Mouse (Mus musculus) limb, embryonic 12.5 days (tissue): ENCODE data around the gene Zfp787. TPM values are rescaled to one million over a fixed set of nuclear protein-coding genes. Genes with fewer than 3 reads are reported as not detected.
"Not testable (repeated sequence)": the region's sequence is repeated elsewhere in the genome, so short reads cannot be mapped to it uniquely, and the experiment has no call there.

Experiments used
- ATAC-seq: fragments of 200-750 bp; cut with Nextera tagmentation; 2 replicates; pipeline ENCODE4 v1.8.0; 2017; ENCODE audit warnings: low read depth, moderate TSS enrichment; ENCODE audit not compliant: insufficient number of reproducible peaks, insufficient read depth, low FRiP score, low TSS enrichment
- H3K27ac ChIP-seq: fragments of 300-500 bp; sonication (generic); 2 replicates; pipeline ENCODE4 v1.5.1; 2016; ENCODE audit warnings: mild to moderate bottlenecking, moderate library complexity
- H3K27me3 ChIP-seq: fragments of 300-500 bp; sonication (generic); 2 replicates; pipeline ENCODE4 v1.6.1; 2016; ENCODE audit warnings: mild to moderate bottlenecking, moderate library complexity
- H3K36me3 ChIP-seq: fragments of 300-500 bp; sonication (generic); 2 replicates; pipeline ENCODE4 v1.6.1; 2016; ENCODE audit warnings: mild to moderate bottlenecking, moderate library complexity
- H3K4me1 ChIP-seq: fragments of 300-500 bp; sonication (generic); replicated peaks from 2 replicates; pipeline ENCODE4 v1.6.1; 2016
- H3K4me2 ChIP-seq: fragments of 300-500 bp; sonication (generic); 2 replicates; pipeline ENCODE4 v1.6.1; 2016; ENCODE audit warnings: mild to moderate bottlenecking, moderate library complexity
- H3K4me3 ChIP-seq: fragments of 300-500 bp; sonication (generic); replicated peaks from 2 replicates; pipeline ENCODE4 v1.5.1; 2016; ENCODE audit warnings: mild to moderate bottlenecking
- H3K9ac ChIP-seq: fragments of 300-500 bp; sonication (generic); replicated peaks from 2 replicates; pipeline ENCODE4 v1.6.1; 2016; ENCODE audit warnings: mild to moderate bottlenecking, moderate library complexity
- H3K9me3 ChIP-seq: fragments of 300-500 bp; sonication (generic); 2 replicates; pipeline ENCODE4 v1.6.1; 2016; ENCODE audit warnings: mild to moderate bottlenecking, moderate library complexity
- WGBS: fragments of 180-500 bp; shearing (Covaris S2); methylation state at CpG from one replicate; pipeline ENCODE4 v1.1.7; 2016; 5-methylcytosine and 5-hydroxymethylcytosine counted together
- polyA plus RNA-seq: library from polyadenylated mRNA; unstranded; fragments of >200 nt; fragmentation: Nextera tagmentation; extraction: Ambion mirVana; gene quantifications from 2 replicates; pipeline ENCODE4 v1.2.1, GENCODE M21; 2016

Gene Zfp787
- polyA plus RNA-seq, 1 experiment from 2014 or later: 36.1 TPM

GRCm38 (mm10) chr7:6146982-6147325 lies 8.8 kb downstream of the Zfp787 start:
- no peak overlapping the region for H3K27ac ChIP-seq
- H3K9ac ChIP-seq: no peak overlapping the region
- no peaks in the 10 kb centered on the region for H3K27me3 ChIP-seq
- no peak overlapping the region for H3K4me2 ChIP-seq
- peaks cover 20% of the 10 kb centered on the region for H3K4me1 ChIP-seq
- no peak for ATAC-seq
- H3K4me3 ChIP-seq: no peak overlapping the region
- 96% methylated on average over 2 of the region's 2 CpGs for WGBS
- no peaks in the 10 kb centered on the region for H3K9me3 ChIP-seq
- peaks cover 3% of the 10 kb centered on the region for H3K36me3 ChIP-seq

GRCm38 (mm10) chr7:6146194-6146981 lies 9.4 kb downstream of the Zfp787 start:
- Histone ChIP-seq H3K27ac (no peak overlapping the region), H3K9me3 (no peaks in the 10 kb centered on the region), H3K4me1 (peaks cover 20% of the 10 kb centered on the region), H3K4me3 (no peak overlapping the region), H3K27me3 (no peaks in the 10 kb centered on the region), H3K9ac (no peak overlapping the region), H3K36me3 (peaks cover 8% of the 10 kb centered on the region), H3K4me2 (no peak overlapping the region)
- WGBS: 85% methylated on average over 7 of the region's 7 CpGs
- no peak for ATAC-seq

DNA sequence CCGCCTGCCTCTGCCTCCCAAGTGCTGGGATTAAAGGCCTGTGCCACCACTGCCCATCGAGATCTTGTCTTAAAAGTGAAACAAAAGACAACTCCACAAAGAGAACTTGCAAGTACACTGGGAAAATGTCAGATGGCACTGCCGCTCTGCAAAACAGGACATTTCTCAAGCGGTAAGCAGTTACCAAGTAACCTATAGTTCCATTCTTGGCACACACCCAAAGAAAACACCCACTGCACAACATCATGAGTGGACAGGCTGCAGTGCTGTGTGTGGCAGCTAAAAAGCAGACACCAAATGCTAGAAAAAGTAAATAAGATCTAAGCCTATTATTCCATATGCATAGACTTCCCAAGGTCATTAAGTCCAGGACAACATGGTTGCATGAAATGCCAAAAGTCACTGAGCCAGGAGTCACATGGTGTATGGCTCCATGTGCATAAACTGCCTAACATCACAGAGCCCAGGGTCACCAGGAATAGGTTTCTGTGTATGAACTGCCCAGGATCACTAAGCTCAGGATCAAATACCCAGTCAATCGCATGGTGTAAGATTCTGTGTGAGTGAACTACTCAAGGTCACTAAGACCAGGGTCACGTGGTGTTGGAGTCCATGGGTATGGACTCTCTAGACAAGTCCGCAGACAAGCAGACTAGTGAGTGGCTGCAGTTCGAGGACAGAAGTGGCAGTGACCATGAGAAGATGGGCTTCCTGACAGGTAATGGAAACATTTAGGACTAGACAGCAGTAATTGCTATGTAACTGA lies 10.2 kb downstream of the Zfp787 start:
- Histone ChIP-seq H3K27ac (no peak overlapping the region), H3K4me1 (peaks cover 20% of the 10 kb centered on the region), H3K4me3 (no peak overlapping the region), H3K9ac (no peak overlapping the region), H3K36me3 (peaks cover 12% of the 10 kb centered on the region), H3K9me3 (no peaks in the 10 kb centered on the region), H3K4me2 (no peak overlapping the region), H3K27me3 (no peaks in the 10 kb centered on the region)
- ATAC-seq: no peak
- 91% methylated on average over 8 of the region's 8 CpGs for WGBS

- no peak for ATAC-seq
- H3K4me3 ChIP-seq: no peak overlapping the region
- 96% methylated on average over 2 of the region's 2 CpGs for WGBS
- no peak overlapping the region for H3K27ac ChIP-seq
- H3K9ac ChIP-seq: no peak overlapping the region
- no peaks in the 10 kb centered on the region for H3K27me3 ChIP-seq
- peaks cover 26% of the 10 kb centered on the region for H3K36me3 ChIP-seq
- H3K4me1 ChIP-seq: peaks cover 17% of the 10 kb centered on the region
- no peak overlapping the region for H3K4me2 ChIP-seq
- H3K9me3 ChIP-seq: no peaks in the 10 kb centered on the region
Observed at GRCm38 (mm10) chr7:6143991-6144531, 11.7 kb downstream of the Zfp787 start.

DNA sequence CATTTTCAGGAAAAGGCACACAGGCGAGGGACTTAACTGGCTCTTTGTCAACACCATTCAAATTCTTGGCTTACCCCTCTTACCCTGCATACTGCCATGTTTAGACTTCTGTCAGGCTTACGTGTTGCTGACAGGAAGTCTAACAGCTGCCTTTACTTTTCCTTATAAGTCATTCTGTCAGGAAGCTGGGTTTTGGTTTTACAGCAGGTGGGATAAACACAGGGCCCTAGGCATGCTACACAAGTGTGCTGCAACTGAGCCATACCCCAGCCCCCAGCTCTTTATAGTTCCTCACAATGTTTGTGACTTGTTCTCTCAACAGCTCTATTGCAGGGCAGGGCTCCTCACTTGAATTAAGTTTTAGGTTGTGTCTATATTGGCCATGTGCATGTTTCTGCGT lies 16.5 kb downstream of the Zfp787 start:
- no peak for ATAC-seq
- peaks cover 64% of the 10 kb centered on the region for H3K36me3 ChIP-seq
- WGBS: 71% methylated on average over 3 of the region's 3 CpGs

GRCm38 (mm10) chr7:6136497-6136896 lies 19.3 kb downstream of the Zfp787 start:
- Histone ChIP-seq H3K36me3 (peaks cover 85% of the 10 kb centered on the region), H3K9ac (no peak overlapping the region), H3K9me3 (peaks cover 22% of the 10 kb centered on the region), H3K4me3 (no peak overlapping the region), H3K27ac (no peak overlapping the region), H3K27me3 (no peaks in the 10 kb centered on the region), H3K4me1 (no peaks in the 10 kb centered on the region), H3K4me2 (no peak overlapping the region)
- ATAC-seq: no peak

More for the DNA sequence above, 16.5 kb downstream of the Zfp787 start:
- Histone ChIP-seq H3K4me2 (no peak overlapping the region), H3K4me3 (no peak overlapping the region), H3K9ac (no peak overlapping the region), H3K4me1 (no peaks in the 10 kb centered on the region), H3K9me3 (no peaks in the 10 kb centered on the region), H3K27me3 (no peaks in the 10 kb centered on the region), H3K27ac (no peak overlapping the region)

- Histone ChIP-seq H3K9ac (no peak overlapping the region), H3K4me1 (no peaks in the 10 kb centered on the region), H3K9me3 (peaks cover 22% of the 10 kb centered on the region), H3K27me3 (no peaks in the 10 kb centered on the region), H3K27ac (no peak overlapping the region), H3K4me2 (no peak overlapping the region), H3K36me3 (peaks cover 63% of the 10 kb centered on the region), H3K4me3 (no peak overlapping the region)
- no peak for ATAC-seq
- 78% methylated on average over 30 of the region's 30 CpGs for WGBS
Observed at GRCm38 (mm10) chr7:6132646-6133045, 23.2 kb downstream of the Zfp787 start.

DNA sequence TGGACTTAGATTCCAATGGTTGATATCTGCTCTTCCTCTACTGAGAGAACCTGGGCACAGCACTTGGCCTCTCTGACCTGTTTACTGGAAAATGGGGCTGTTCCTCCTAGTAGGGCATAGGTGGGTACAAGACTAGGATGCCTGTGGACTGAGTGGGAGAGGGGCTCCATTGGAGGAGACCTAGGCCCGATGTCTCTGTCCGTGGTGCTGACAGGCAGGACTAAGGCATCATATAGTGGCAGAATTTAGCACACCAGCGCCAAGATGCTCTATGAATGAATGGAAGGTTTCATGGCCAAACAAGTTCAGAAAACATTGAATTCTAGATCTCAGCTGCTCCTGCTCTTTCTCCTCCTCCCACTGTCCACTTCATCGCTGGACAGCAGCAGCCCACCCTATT lies 25.5 kb downstream of the Zfp787 start:
- Histone ChIP-seq H3K4me3 (no peak overlapping the region), H3K9ac (no peak overlapping the region), H3K4me1 (no peaks in the 10 kb centered on the region), H3K4me2 (no peak overlapping the region), H3K36me3 (peaks cover 45% of the 10 kb centered on the region), H3K9me3 (peaks cover 22% of the 10 kb centered on the region), H3K27ac (no peak overlapping the region), H3K27me3 (no peaks in the 10 kb centered on the region)
- WGBS: 39% methylated on average over 4 of the region's 4 CpGs
- ATAC-seq: no peak

DNA sequence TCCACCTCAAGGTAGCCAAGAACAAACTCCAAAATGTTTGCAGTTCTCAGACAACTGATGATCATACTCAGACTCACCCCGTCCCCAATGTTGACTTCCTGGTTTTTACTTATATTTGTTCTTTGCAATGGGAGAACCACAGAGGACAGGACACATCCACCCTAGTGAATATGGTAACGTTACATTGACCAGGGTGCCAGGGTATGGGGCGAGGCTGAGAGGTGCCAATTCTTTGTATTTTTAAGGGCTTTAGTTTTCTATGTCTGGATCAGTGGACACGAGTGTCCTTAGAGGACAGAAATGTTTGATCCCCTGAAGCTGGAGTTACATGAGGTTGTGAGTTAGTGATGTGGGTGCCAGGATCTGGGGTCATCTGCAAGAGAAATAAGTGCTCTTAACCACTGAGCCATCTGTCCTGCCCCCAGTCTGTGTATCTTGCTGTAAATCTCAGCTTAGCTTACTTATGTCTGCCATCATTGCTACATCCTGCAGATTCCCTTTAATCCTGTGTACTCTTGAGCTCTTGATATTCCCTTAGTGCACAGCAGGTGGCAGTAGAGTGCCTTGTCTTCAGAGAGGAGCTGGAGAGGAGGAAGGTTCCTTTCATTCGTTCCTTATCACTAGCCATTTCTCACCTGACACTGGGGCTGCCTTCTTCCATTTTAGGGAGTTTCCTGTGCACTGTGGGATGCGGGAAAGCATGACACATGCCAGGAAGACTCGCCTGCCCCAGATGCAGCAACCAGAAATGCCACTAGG lies 28.9 kb downstream of the Zfp787 start:
- Histone ChIP-seq H3K4me2 (no peak overlapping the region), H3K4me1 (no peaks in the 10 kb centered on the region), H3K9me3 (0 out of 2 replicates have a peak, but pooled peaks cover 3% of the 10 kb centered on the region), H3K27ac (no peak overlapping the region), H3K4me3 (no peak overlapping the region), H3K36me3 (peaks cover 15% of the 10 kb centered on the region), H3K9ac (no peak overlapping the region), H3K27me3 (no peaks in the 10 kb centered on the region)
- 44% methylated on average over 7 of the region's 7 CpGs for WGBS
- ATAC-seq: peak; percentile 50; the same call in 1 of the 2 replicates

- not testable (repeated sequence) for H3K36me3 ChIP-seq, H3K9ac ChIP-seq, H3K27me3 ChIP-seq, H3K27ac ChIP-seq, H3K4me1 ChIP-seq, ATAC-seq, H3K4me2 ChIP-seq, H3K9me3 ChIP-seq, H3K4me3 ChIP-seq
- 70% methylated on average over 1 of the region's 1 CpGs for WGBS
Observed at GRCm38 (mm10) chr7:6121128-6121527, 34.7 kb downstream of the Zfp787 start.

- H3K36me3 ChIP-seq, H3K4me1 ChIP-seq, ATAC-seq, H3K9me3 ChIP-seq, H3K4me3 ChIP-seq, H3K9ac ChIP-seq, H3K27me3 ChIP-seq, H3K27ac ChIP-seq, H3K4me2 ChIP-seq: not testable (repeated sequence)
- WGBS: 78% methylated on average over 2 of the region's 2 CpGs
Observed at GRCm38 (mm10) chr7:6120104-6120503, 35.7 kb downstream of the Zfp787 start.
